Mouse (Mus musculus): ENCODE measurements at regions not wholly inside any gene's neighbourhood (a gene's known extent, or its start where the extent isn't known, plus 50 kb on each side); places are given as distances from the start of the nearest gene placed in this dataset.

DNA sequence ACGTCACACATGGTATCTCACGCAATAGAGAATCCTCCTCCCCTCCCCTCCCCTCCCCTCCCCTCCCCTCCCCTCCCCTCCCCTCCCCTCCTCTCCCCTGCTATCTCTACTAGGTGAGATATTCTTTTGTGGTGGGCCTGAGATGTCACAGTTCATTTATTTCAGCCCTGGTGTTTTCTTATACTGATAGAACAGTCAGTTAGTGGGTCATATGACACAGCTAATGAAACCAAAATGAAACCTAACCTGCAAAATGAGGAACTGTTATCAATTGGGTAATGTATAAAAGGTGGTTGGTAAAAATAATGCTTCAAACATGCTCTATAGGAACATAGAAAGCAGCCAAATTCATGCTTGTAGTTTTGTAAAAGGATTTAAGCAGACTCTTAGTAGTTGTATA is 174.5 kb upstream of the Syt1 start:
- no peak for DNase-seq (ENCODE audit: low read depth, low spot score)

DNA sequence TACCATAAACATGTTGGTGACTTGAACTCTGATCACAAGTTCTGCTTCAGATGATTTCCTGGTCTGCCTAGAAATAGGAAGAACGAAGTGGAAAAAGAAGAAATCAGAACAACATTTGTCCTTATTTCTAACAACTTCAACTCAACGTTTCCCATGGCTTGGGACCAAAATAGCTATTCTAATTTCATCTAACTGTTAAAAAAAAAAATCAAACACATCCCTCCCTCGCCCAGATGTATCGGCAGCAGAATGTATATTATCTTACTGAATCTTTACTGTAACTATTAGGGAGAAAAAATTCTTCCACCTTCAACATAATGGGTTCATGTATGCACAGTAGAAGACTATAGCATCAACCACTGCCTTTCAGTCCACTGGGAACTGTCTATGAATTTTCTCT is 169.7 kb upstream of the Syt1 start:
- no peak for DNase-seq (ENCODE audit: low read depth, low spot score)

DNA sequence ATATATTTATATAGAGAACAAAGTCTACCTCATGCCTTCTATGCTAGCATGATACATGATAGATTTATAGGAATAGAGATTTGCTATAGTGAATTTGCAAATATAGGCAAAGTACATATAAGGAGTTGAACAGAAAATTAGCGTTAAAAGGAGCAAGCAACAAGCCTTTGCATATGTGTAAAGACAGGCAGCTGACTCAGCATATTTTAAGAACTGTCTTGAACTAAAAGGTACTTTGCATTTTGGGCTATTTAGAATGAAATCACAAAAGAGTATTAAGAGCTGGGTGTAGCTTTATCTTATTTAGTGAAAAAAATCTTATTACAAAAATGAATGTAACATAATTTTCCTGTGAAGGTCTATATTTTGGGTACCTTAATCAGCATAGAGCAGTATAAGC is 149.9 kb upstream of the Syt1 start:
- no peak for DNase-seq (ENCODE audit: low read depth, low spot score)

DNA sequence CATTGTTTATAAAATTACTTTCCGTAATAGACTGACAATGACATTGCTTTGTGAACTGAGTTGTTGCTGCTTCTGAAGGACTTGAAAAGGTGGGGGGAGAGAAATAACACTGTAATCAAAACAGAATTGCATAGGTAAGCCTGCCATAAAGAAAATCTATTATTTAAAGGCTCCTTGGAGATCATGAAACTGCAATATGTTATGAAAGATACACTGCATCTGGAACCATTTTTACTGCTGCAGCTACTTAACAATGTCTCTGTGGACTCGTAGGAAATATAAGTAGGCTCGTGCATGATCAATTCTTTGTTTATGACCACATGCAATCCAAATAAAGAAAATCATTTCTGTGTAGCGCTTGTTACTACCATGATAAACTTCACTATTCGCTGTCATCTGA is 145.0 kb upstream of the Syt1 start:
- no peak for DNase-seq (ENCODE audit: low read depth, low spot score)

DNA sequence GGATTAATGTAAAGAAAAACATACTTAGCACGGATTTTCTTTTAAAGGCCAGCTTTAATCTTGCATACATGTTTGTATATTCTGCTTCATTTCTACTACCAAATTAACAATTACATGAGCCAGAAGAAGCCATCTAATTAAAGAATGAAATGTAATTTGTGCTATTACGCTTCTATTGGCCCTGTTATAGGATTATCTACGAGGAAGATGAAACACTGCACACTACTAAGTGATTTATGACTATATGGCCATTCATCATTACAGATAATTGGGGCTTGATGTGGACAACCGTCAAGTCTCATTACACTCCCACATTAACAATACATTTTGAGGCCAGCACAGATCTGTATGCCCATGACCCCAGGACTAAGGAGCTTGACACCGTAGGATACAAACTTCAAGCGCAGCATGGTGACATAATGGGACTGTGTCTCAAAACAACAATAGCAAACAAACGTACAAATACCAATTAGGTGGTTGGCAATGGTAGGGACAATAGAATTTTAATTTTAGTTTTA is 129.7 kb upstream of the Syt1 start:
- no peak for DNase-seq (ENCODE audit: low read depth, low spot score)

DNA sequence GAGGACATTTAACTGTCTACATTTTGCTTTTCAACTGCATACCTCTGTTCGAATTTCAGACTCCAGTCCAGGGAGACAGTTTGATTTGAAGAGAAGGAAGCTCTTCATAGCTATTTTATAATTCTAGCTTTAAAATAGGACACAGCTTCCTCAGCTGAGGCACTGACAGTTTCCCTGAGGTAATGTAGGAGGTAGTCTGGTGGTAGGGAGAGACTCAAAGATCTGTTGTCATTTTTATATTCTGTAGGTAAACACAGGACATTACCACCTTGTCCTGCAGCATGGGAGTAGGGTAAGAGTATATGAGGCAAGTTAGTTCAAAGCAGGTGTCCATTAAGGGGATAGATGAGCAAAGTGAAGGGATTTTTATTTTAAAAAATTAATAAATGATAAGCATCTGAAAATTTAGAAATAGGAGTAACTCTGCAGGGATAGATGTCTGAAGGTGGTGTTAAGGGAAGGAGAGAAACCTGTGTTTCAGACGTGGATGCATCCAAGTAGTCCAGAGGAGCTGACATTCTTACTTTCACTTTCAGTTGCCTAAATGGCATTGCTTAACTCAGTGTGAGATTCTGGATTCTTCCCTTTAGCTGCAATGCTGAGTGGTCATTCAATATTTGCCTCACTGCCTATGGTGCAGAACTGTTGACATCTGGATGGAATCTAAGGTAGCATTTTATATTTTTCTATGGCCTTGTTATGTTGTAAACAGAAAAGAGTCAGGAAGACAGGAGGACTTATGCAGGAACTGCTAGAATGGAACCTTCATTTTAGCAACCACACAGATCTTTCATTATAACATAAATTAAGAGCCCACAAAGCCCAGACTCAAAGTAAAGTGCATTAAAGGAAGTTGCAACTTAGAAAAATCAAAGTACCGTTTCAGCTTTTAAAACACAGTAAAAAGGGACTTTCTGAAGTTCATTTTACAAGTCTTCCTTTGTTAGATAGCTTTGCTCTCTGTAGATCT is 126.3 kb upstream of the Syt1 start:
- peak; percentile 2 for DNase-seq (ENCODE audit: low read depth, low spot score)

DNA sequence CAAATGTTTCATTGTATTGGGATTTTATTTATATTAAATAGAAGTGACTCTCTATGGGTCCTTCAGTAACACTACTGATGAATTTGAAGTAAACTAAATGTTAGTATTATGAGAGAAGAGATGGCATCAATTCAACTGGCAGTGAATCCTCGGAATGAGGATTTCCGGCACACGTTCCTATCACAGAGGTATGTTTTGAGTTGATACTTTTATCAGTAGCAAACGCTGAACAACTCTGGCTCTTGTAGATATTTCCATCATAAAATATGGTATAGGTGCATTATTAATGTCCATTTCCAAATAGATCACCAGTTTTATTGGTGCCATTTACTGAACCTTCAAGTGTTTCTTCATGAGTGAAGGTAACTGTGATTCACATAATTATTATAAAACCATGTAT is 123.7 kb upstream of the Syt1 start:
- no peak for DNase-seq (ENCODE audit: low read depth, low spot score)

DNA sequence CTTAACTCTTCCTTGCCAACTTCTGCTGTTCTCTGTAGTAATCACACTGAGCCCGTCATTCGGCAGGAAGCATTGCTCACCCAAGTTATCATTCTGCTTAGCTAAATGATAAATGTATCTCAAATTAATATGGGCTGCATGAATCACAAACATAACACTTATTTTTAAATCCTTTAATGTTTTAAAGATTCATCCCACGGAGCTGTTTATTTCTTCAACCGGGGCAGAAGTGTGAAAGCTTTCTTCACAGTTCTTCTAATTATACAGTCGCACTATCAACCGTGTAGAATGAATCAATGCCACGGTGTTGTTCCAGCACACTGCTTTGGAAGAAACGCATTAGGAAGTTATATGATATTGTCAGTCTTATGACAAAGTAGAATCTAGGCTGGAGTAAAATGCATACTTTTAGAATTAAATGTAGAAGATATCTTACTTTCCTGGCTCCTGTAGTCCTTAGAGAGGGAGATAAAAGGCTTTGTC is 121.3 kb upstream of the Syt1 start:
- no peak for DNase-seq (ENCODE audit: low read depth, low spot score)

DNA sequence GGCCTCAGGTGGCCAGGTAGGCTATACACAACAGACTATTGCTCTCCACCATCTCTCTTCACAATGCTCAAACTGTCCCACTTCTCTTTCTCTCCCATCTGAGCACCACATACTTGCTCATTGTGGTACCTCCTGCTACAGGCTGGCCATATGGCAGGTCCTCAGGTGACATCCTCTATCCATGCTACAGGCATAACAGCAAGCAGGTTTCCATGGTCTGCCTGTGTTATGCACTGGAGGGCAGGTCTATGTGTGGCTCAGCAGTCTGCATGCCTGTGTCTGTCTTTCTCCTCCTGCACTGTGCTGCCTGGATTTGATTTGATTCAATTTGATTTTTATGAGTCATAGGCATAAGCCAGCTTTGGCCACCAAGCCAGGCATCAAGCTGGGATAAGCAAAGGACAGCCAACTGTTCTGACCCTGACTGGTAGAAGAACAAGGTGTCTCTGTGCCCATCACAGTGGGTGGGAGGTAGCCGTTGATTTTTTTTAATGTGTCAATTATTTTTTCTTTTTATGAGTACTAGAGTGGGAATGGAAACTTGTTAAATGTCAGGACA is 118.8 kb upstream of the Syt1 start:
- DNase-seq (ENCODE audit: low read depth, low spot score) = no peak

DNA sequence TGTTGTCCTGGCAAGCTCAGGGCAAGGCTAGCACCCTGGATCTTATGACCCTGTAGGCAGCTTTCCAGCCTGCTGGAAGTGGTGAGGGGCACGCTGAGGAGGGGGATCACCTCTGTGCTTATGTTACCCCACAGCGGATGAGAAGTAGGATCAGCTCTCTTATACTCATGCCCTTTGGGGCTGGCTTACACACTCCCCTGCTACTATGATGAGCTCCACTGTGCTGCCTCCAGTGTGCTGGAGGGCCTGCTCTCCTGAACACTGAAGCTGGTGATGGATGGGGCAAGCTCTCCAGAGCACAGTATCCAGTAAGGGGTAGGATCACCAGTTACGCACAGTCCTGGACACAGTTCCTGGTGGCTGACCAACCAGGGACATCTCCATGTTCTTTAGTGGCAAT is 118.3 kb upstream of the Syt1 start:
- no peak for DNase-seq (ENCODE audit: low read depth, low spot score)

DNA sequence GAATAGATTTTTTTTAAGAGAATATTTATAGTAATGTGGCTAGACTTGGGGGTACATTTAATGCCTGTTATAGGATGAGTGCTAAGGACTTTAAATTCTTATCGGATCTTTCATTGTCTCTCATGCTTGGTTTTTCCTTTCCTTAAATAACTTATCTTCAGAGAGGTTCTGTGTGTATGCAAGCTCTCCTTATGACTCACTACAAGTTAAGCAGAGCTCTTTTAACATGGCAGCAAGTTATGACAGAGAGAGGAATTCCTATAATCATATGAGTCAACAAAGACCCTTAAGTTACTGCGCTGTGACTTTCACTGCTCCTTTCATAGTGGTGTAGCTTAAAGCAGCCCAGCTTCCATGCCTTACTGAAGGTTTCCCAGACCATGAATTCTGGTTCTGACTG is 115.9 kb upstream of the Syt1 start:
- no peak for DNase-seq (ENCODE audit: low read depth, low spot score)

DNA sequence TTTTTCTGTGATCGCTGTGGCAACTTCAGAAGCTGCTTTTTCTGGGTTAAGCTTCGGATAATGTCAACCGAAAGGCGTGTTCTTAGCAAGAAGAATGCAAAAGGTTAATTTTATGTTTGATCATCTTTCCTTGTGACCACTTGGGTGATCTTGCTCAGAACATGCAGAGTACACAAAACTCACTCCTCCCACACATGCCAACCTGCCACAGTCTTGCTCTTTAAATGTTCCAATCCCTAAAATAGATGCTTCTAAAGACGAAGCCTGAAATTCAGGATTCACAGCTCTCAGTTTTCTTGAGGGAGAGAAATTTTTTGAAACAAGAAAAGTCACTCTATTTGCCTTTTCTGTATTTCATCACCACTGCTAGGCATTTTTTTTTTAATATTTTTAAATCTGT is 106.4 kb upstream of the Syt1 start:
- no peak for DNase-seq (ENCODE audit: low read depth, low spot score)

DNA sequence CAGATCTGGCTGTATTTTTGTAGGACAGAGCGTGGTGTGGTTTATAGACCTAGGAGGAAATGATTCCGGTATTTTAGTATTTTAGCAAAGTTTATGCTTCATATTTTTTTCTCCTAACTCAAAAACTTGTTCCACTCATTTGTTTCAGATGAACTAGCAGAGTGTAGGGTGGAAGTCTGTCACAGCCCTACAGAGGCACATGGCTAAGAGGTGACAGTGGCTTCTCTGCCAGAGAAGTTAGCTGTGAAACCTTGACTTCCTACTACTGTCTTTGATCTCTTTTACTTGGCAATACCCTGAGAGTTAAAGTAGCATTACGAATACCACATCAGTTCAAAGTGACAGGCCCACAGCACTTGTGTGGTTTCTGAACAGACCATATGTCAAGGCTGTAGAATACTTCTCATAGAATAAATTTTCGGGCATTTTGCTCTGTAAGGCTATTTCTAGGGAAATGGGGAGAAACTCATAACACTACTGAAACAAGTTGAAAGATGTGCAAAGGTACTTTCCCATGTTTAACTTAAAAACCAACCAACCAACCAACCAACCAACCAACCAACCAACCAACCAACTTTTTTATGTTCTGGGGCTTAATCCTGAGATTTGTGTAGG is 104.3 kb upstream of the Syt1 start:
- no peak for DNase-seq (ENCODE audit: low read depth, low spot score)

DNA sequence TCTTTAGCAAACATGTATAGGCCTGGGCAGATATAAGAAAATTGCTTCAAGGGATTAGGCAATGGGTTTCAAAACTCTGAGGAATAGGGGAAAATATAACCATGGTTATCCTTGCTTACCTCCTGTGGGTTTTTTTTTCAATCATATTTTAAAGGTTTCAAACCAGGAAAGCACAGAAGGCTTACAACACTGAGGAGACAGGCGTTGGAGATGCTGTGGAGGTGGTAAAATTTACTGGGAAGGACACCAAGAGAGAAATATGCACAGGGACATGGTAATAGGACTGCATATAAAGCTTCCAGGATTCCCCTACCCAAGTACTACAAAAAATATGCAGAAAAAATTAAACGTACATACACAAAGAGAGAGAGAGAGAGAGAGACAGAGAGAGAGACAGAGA is 95.0 kb upstream of the Syt1 start:
- DNase-seq (ENCODE audit: low read depth, low spot score) = no peak

DNA sequence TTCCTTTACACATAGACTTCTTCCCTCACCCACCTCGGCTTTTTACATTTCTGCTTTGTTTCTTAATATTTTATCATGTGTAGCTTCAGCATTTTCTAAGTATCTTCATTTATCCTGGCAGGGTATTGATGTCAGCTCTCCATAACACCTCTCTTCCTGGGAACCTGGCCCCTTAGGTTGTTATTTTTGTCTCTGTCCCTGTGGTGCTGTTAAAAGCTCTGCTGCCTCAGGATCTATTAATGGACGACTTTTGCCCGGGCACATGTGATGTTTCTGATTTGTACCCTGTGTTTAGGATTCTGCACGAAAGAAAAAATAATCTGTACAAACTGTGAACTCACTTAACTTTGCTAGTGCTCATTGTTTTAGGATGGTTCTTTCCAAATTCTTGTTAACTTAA is 81.4 kb upstream of the Syt1 start:
- DNase-seq (ENCODE audit: low read depth, low spot score) = no peak

DNA sequence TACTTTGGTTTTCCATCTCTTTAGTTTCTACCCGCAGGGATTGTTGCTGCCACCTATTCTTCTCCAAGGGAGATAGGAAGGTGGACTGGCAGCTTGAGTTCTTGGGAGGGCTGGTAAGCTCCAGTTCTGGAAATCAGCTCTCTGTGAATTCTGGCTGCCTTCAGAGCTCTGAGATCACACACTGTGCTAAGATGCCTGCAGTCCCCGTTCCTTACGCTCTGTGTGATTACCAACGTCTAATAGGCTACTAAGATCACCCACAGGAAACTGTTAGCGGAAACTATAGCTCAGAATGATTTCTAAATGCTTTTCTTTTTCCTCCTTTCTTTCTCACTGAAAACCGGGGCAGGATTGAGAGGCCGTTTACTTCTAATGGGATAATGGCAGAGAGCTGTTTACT is 69.0 kb upstream of the Syt1 start:
- no peak for DNase-seq (ENCODE audit: low read depth, low spot score)

DNA sequence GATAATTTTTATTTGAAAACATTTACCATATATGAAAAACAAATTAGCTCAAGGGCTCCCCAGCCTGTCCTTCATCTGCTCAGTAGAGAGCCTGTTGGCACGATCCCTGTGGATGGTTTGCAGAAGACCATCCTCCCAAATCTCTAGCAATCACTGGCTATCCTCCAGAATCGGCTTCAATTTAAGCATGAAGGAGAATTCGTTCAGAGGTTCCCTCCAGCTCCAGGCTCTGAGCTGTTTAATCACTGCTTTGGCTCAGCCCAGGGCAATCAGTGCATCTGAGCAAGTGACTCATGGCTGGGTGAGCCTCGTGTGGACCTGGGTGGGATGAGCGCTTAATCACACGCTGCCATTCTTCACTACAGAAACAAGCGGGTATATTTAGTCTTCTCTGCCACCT is 63.4 kb upstream of the Syt1 start:
- DNase-seq (ENCODE audit: low read depth, low spot score) = no peak
